Mouse (Mus musculus) liver, embryonic 14.5 days (tissue): Measurements from ENCODE around the gene Lrrc4b. TPM values are rescaled to one million over a fixed set of nuclear protein-coding genes. Genes with fewer than 3 reads are reported as not detected.

Experiments
- ATAC-seq: fragments of 200-750 bp; cut with Nextera tagmentation; 2 replicates; pipeline ENCODE4 v1.8.0; 2017; ENCODE audit warnings: moderate number of reproducible peaks, mild to moderate bottlenecking, moderate library complexity; ENCODE audit not compliant: insufficient read depth
- DNase-seq, 3 experiments: peaks; one replicate each; pipeline ENCODE4 v3.0.0-alpha.2; 2012 to 2013; ENCODE audit warnings: low read depth in 3 of 3, low spot score in 3 of 3
- H3K27ac ChIP-seq: fragments of 300-500 bp; sonication (generic); 2 replicates; pipeline ENCODE4 v1.5.1; 2014; ENCODE audit warnings: moderate library complexity, mild to moderate bottlenecking, control low read depth, inconsistent platforms
- H3K27me3 ChIP-seq: fragments of 300-500 bp; sonication (generic); 2 replicates; pipeline ENCODE4 v1.6.1; 2014; ENCODE audit warnings: mild to moderate bottlenecking, low read length, moderate library complexity; ENCODE audit not compliant: control insufficient read depth, insufficient read depth
- H3K36me3 ChIP-seq: fragments of 300-500 bp; sonication (generic); replicated peaks from 2 replicates; pipeline ENCODE4 v1.6.1; 2014; ENCODE audit warnings: low read depth; ENCODE audit not compliant: control insufficient read depth, insufficient read depth
- H3K4me1 ChIP-seq, 2 experiments: fragments of 200-500 bp in 1 of 2; fragments of 300-500 bp in 1 of 2; sonication (generic) in 1 of 2; replicated peaks; 2 replicates each; pipeline ENCODE4 v1.6.1; 2012 to 2014; ENCODE audit warnings: antibody characterized with exemption in 1 of 2, inconsistent platforms in 1 of 2, low read length in 1 of 2; ENCODE audit not compliant: control insufficient read depth in 2 of 2, insufficient read depth in 2 of 2
- H3K4me2 ChIP-seq: fragments of 300-500 bp; sonication (generic); 2 replicates; pipeline ENCODE4 v1.6.1; 2014; ENCODE audit warnings: low read depth, mild to moderate bottlenecking, control low read depth, moderate library complexity
- H3K4me3 ChIP-seq, 2 experiments: fragments of 200-500 bp in 1 of 2; fragments of 300-500 bp in 1 of 2; sonication (generic) in 1 of 2; 2 replicates each; pipeline ENCODE4 v1.5.1; 2012 to 2014; ENCODE audit warnings: low read depth in 2 of 2, low read length in 2 of 2, mild to moderate bottlenecking in 2 of 2, control low read depth in 1 of 2, inconsistent platforms in 1 of 2, moderate library complexity in 1 of 2; ENCODE audit not compliant: insufficient read depth in 1 of 2
- H3K9ac ChIP-seq: fragments of 300-500 bp; sonication (generic); replicated peaks from 2 replicates; pipeline ENCODE4 v1.6.1; 2014; ENCODE audit warnings: mild to moderate bottlenecking, control low read depth, moderate library complexity
- H3K9me3 ChIP-seq: fragments of 300-500 bp; sonication (generic); 2 replicates; pipeline ENCODE4 v1.6.1; 2016; ENCODE audit warnings: low read length, mixed read lengths; ENCODE audit not compliant: control insufficient read depth
- CTCF ChIP-seq: IDR thresholded peaks from 2 replicates; pipeline ENCODE4 v1.5.1; 2016; ENCODE audit warnings: antibody characterized with exemption, low read depth, control low read depth
- EP300 ChIP-seq: IDR thresholded peaks from 2 replicates; pipeline ENCODE4 v1.6.1; 2016; ENCODE audit warnings: antibody characterized with exemption, low read depth
- WGBS: fragments of 180-500 bp; shearing (Covaris S2); extraction: QIAGEN DNeasy Blood & Tissue Kit; methylation state at CpG from one replicate; pipeline ENCODE4 v1.1.7; 2014; ENCODE audit not compliant: insufficient replicate concordance; 5-methylcytosine and 5-hydroxymethylcytosine counted together
- polyA plus RNA-seq, 2 experiments: library from polyadenylated mRNA; depleted of rRNA in 1 of 2; stranded (reverse) in 1 of 2; unstranded in 1 of 2; fragments of >200 nt; fragmentation: Nextera tagmentation in 1 of 2; extraction: Ambion mirVana in 1 of 2; gene quantifications; 2 replicates each; pipeline versions ENCODE4 v1.2.1 to v1.2.3; 2012 to 2014

The Lrrc4b gene
- polyA plus RNA-seq, 2 experiments = 0.02 TPM; not detected in 1

GRCm38 (mm10) chr7:44460767-44461502 is 32.1 kb downstream of the Lrrc4b start:
- Histone ChIP-seq H3K27ac (no peak overlapping the region), H3K4me2 (no peak overlapping the region), H3K27me3 (peaks cover 52% of the 10 kb centered on the region), H3K9me3 (no peaks in the 10 kb centered on the region), H3K36me3 (no peaks in the 10 kb centered on the region), H3K4me3 (no peak overlapping the region), H3K4me1 (peaks cover 14 to 22% of the 10 kb centered on the region in 2 experiments), H3K9ac (no peak overlapping the region)
- no peak for TF ChIP-seq CTCF
- no peak for TF ChIP-seq EP300
- DNase-seq = no peak
- 57% methylated on average over 31 of the region's 31 CpGs for WGBS
- ATAC-seq = no peak

- peaks cover 11 to 17% of the 10 kb centered on the region in 2 experiments for H3K4me1 ChIP-seq
- H3K27me3 ChIP-seq = peaks cover 52% of the 10 kb centered on the region
- no peak for DNase-seq
- H3K9me3 ChIP-seq = no peaks in the 10 kb centered on the region
- no peak for ATAC-seq
- H3K9ac ChIP-seq = no peak overlapping the region
- no peaks in the 10 kb centered on the region for H3K36me3 ChIP-seq
- 42% methylated on average over 57 of the region's 57 CpGs for WGBS
- H3K27ac ChIP-seq = no peak overlapping the region
- no peak overlapping the region for H3K4me2 ChIP-seq
- H3K4me3 ChIP-seq = no peak overlapping the region
- TF ChIP-seq CTCF (no peak), EP300 (no peak)
Measured at GRCm38 (mm10) chr7:44461503-44462217, 32.8 kb downstream of the Lrrc4b start.

- H3K36me3 ChIP-seq = no peaks in the 10 kb centered on the region
- no peak overlapping the region for H3K9ac ChIP-seq
- no peak overlapping the region for H3K27ac ChIP-seq
- WGBS = 12% methylated on average over 70 of the region's 77 CpGs
- TF ChIP-seq EP300 (no peak), CTCF (peak; percentile 69)
- H3K4me3 ChIP-seq = no peak overlapping the region
- H3K4me1 ChIP-seq = peaks cover 11 to 19% of the 10 kb centered on the region in 2 experiments
- no peak overlapping the region for H3K4me2 ChIP-seq
- H3K9me3 ChIP-seq = no peaks in the 10 kb centered on the region
- DNase-seq = no peak
- no peak for ATAC-seq
- H3K27me3 ChIP-seq = peaks cover 52% of the 10 kb centered on the region
Measured at GRCm38 (mm10) chr7:44462218-44463055, 33.6 kb downstream of the Lrrc4b start.

GRCm38 (mm10) chr7:44463056-44463425 is 34.2 kb downstream of the Lrrc4b start:
- no peak overlapping the region for H3K27ac ChIP-seq
- peaks cover 11 to 21% of the 10 kb centered on the region in 2 experiments for H3K4me1 ChIP-seq
- no peak overlapping the region for H3K4me3 ChIP-seq
- H3K27me3 ChIP-seq = peaks cover 52% of the 10 kb centered on the region
- H3K4me2 ChIP-seq = no peak overlapping the region
- no peaks in the 10 kb centered on the region for H3K36me3 ChIP-seq
- TF ChIP-seq EP300 = no peak
- TF ChIP-seq CTCF = no peak
- ATAC-seq (no peak), DNase-seq (no peak)
- WGBS = 18% methylated on average over 8 of the region's 8 CpGs
- no peak overlapping the region for H3K9ac ChIP-seq
- H3K9me3 ChIP-seq = no peaks in the 10 kb centered on the region
